Mouse (Mus musculus) heart, embryonic 11.5 days (tissue): Measurements from ENCODE around the gene Nxpe4. TPM values are rescaled to one million over a fixed set of nuclear protein-coding genes. Genes with fewer than 3 reads are reported as not detected.

Source experiments
- ATAC-seq: fragments of 200-750 bp; cut with Nextera tagmentation; replicated peaks from 2 replicates; pipeline ENCODE4 v1.8.0; 2017; ENCODE audit warnings: moderate library complexity; ENCODE audit not compliant: insufficient number of reproducible peaks, low FRiP score, low TSS enrichment
- H3K27ac ChIP-seq: fragments of 300-500 bp; sonication (generic); 2 replicates; pipeline ENCODE4 v1.5.1; 2014; ENCODE audit warnings: mild to moderate bottlenecking, low read depth, low read length
- H3K27me3 ChIP-seq: fragments of 300-500 bp; sonication (generic); 2 replicates; pipeline ENCODE4 v1.6.1; 2014; ENCODE audit warnings: mild to moderate bottlenecking, low read length, mixed read lengths; ENCODE audit not compliant: control insufficient read depth, insufficient read depth
- H3K36me3 ChIP-seq: fragments of 300-500 bp; sonication (generic); 2 replicates; pipeline ENCODE4 v1.6.1; 2014; ENCODE audit warnings: mild to moderate bottlenecking, low read length, moderate library complexity, mixed read lengths; ENCODE audit not compliant: control insufficient read depth, insufficient read depth
- H3K4me1 ChIP-seq: fragments of 300-500 bp; sonication (generic); 2 replicates; pipeline ENCODE4 v1.6.1; 2014; ENCODE audit warnings: low read length; ENCODE audit not compliant: control insufficient read depth, insufficient read depth
- H3K4me2 ChIP-seq: fragments of 300-500 bp; sonication (generic); 2 replicates; pipeline ENCODE4 v1.6.1; 2014; ENCODE audit warnings: mild to moderate bottlenecking, moderate library complexity
- H3K4me3 ChIP-seq: fragments of 300-500 bp; sonication (generic); 2 replicates; pipeline ENCODE4 v1.5.1; 2014; ENCODE audit warnings: low read depth, low read length
- H3K9ac ChIP-seq: fragments of 300-500 bp; sonication (generic); 2 replicates; pipeline ENCODE4 v1.6.1; 2014; ENCODE audit warnings: mild to moderate bottlenecking, low read depth, low read length, moderate library complexity
- H3K9me3 ChIP-seq: fragments of 300-500 bp; sonication (generic); replicated peaks from 2 replicates; pipeline ENCODE4 v1.6.1; 2016; ENCODE audit warnings: low read length; ENCODE audit not compliant: control insufficient read depth
- WGBS: fragments of 180-500 bp; shearing (Covaris S2); extraction: QIAGEN DNeasy Blood & Tissue Kit; methylation state at CpG from one replicate; pipeline ENCODE4 v1.1.7; 2014; ENCODE audit not compliant: insufficient replicate concordance; 5-methylcytosine and 5-hydroxymethylcytosine counted together
- polyA plus RNA-seq: library from polyadenylated mRNA; unstranded; fragments of >200 nt; fragmentation: Nextera tagmentation; extraction: Ambion mirVana; gene quantifications from 2 replicates; pipeline ENCODE4 v1.2.1, GENCODE M21; 2014

Gene Nxpe4
- polyA plus RNA-seq, 1 experiment from 2014 or later, result 2.6 TPM

- H3K27ac ChIP-seq, result no peak overlapping the region
- no peak overlapping the region for H3K9ac ChIP-seq
- no peak overlapping the region for H3K4me3 ChIP-seq
- no peak overlapping the region for H3K4me2 ChIP-seq
- no peak for ATAC-seq
- whole genome bisulfite sequencing, result 69% methylated on average over 3 of the region's 3 CpGs
- no peaks in the 10 kb centered on the region for H3K36me3 ChIP-seq
- H3K27me3 ChIP-seq, result no peaks in the 10 kb centered on the region
- no peaks in the 10 kb centered on the region for H3K9me3 ChIP-seq
- H3K4me1 ChIP-seq, result peaks cover 4% of the 10 kb centered on the region; the same call in 1 of the 2 replicates
Measured at GRCm38 (mm10) chr9:48244175-48244574, 82.4 kb downstream of the Nxpe4 start.

- Histone ChIP-seq H3K4me3 (no peak overlapping the region), H3K27ac (no peak overlapping the region), H3K9ac (no peak overlapping the region), H3K36me3 (no peaks in the 10 kb centered on the region), H3K27me3 (no peaks in the 10 kb centered on the region), H3K4me2 (no peak overlapping the region), H3K4me1 (peaks cover 2% of the 10 kb centered on the region; the same call in 1 of the 2 replicates), H3K9me3 (no peaks in the 10 kb centered on the region)
- WGBS, result 47% methylated on average over 1 of the region's 1 CpGs
- ATAC-seq, result no peak
Measured at GRCm38 (mm10) chr9:48245525-48245924, 83.7 kb downstream of the Nxpe4 start.

- WGBS, result 60% methylated on average over 5 of the region's 5 CpGs
- H3K4me2 ChIP-seq, result no peak overlapping the region
Measured at GRCm38 (mm10) chr9:48247276-48247675, 85.5 kb downstream of the Nxpe4 start.

GRCm38 (mm10) chr9:48252236-48252635 lies 90.4 kb downstream of the Nxpe4 start:
- Histone ChIP-seq H3K36me3 (no peaks in the 10 kb centered on the region), H3K4me3 (no peak overlapping the region), H3K4me2 (peak overlapping the region; percentile 14; the same call in 1 of the 2 replicates), H3K27me3 (peaks cover 11% of the 10 kb centered on the region), H3K9ac (no peak overlapping the region), H3K27ac (no peak overlapping the region), H3K9me3 (no peaks in the 10 kb centered on the region), H3K4me1 (no peaks in the 10 kb centered on the region)
- WGBS, result 4% methylated on average over 8 of the region's 8 CpGs
- ATAC-seq, result no peak

More at GRCm38 (mm10) chr9:48247276-48247675, 85.5 kb downstream of the Nxpe4 start:
- Histone ChIP-seq H3K4me1 (no peaks in the 10 kb centered on the region), H3K9ac (no peak overlapping the region), H3K36me3 (no peaks in the 10 kb centered on the region), H3K9me3 (no peaks in the 10 kb centered on the region), H3K4me3 (no peak overlapping the region), H3K27ac (no peak overlapping the region), H3K27me3 (peaks cover 4% of the 10 kb centered on the region)
- no peak for ATAC-seq

- H3K4me1 ChIP-seq, result no peaks in the 10 kb centered on the region
- H3K9ac ChIP-seq, result no peak overlapping the region
- no peak overlapping the region for H3K27ac ChIP-seq
- H3K36me3 ChIP-seq, result no peaks in the 10 kb centered on the region
- H3K4me2 ChIP-seq, result no peak overlapping the region
- H3K9me3 ChIP-seq, result no peaks in the 10 kb centered on the region
- no peak for ATAC-seq
- 47% methylated on average over 9 of the region's 9 CpGs for WGBS
- H3K27me3 ChIP-seq, result peaks cover 10% of the 10 kb centered on the region
- H3K4me3 ChIP-seq, result no peak overlapping the region
Measured at GRCm38 (mm10) chr9:48257001-48257400, 95.2 kb downstream of the Nxpe4 start.

GRCm38 (mm10) chr9:48257741-48258423 lies 96.1 kb downstream of the Nxpe4 start:
- Histone ChIP-seq H3K9me3 (no peaks in the 10 kb centered on the region), H3K27me3 (peaks cover 1% of the 10 kb centered on the region), H3K27ac (no peak overlapping the region), H3K9ac (no peak overlapping the region), H3K4me3 (no peak overlapping the region), H3K36me3 (no peaks in the 10 kb centered on the region), H3K4me1 (no peaks in the 10 kb centered on the region), H3K4me2 (no peak overlapping the region)
- WGBS, result 33% methylated on average over 12 of the region's 12 CpGs
- ATAC-seq, result no peak

- Histone ChIP-seq H3K27me3 (no peaks in the 10 kb centered on the region), H3K9ac (no peak overlapping the region), H3K4me1 (no peaks in the 10 kb centered on the region), H3K9me3 (no peaks in the 10 kb centered on the region), H3K4me2 (no peak overlapping the region), H3K27ac (no peak overlapping the region), H3K4me3 (no peak overlapping the region), H3K36me3 (no peaks in the 10 kb centered on the region)
- WGBS, result 76% methylated on average over 6 of the region's 6 CpGs
- no peak for ATAC-seq
Measured at GRCm38 (mm10) chr9:48264616-48265015, 102.8 kb downstream of the Nxpe4 start.

GRCm38 (mm10) chr9:48265491-48265890 lies 103.7 kb downstream of the Nxpe4 start:
- no peaks in the 10 kb centered on the region for H3K9me3 ChIP-seq
- no peak overlapping the region for H3K4me2 ChIP-seq
- no peak overlapping the region for H3K9ac ChIP-seq
- H3K4me3 ChIP-seq, result no peak overlapping the region
- no peaks in the 10 kb centered on the region for H3K27me3 ChIP-seq
- no peaks in the 10 kb centered on the region for H3K36me3 ChIP-seq
- H3K27ac ChIP-seq, result no peak overlapping the region
- ATAC-seq, result no peak
- no peaks in the 10 kb centered on the region for H3K4me1 ChIP-seq
- 69% methylated on average over 4 of the region's 4 CpGs for WGBS
